Mouse (Mus musculus) activated CD4-positive, CD25-positive, alpha-beta regulatory T cell, adult 4 months (primary cell): Measurements from ENCODE around the gene Gltpd2. TPM values are rescaled to one million over a fixed set of nuclear protein-coding genes. Genes with fewer than 3 reads are reported as not detected.
"Not testable (repeated sequence)": the region's sequence is repeated elsewhere in the genome, so short reads cannot be mapped to it uniquely, and the experiment has no call there.

ENCODE experiments used
- ATAC-seq: one replicate; pipeline ENCODE4 v1.8.0; 2017
- polyA plus RNA-seq, 2 experiments: library from polyadenylated mRNA; unstranded; fragments of 100-300 nt; shearing (Covaris generic); gene quantifications; one replicate each; pipeline ENCODE4 v1.2.1; 2017

Gene Gltpd2
- not detected for polyA plus RNA-seq

DNA sequence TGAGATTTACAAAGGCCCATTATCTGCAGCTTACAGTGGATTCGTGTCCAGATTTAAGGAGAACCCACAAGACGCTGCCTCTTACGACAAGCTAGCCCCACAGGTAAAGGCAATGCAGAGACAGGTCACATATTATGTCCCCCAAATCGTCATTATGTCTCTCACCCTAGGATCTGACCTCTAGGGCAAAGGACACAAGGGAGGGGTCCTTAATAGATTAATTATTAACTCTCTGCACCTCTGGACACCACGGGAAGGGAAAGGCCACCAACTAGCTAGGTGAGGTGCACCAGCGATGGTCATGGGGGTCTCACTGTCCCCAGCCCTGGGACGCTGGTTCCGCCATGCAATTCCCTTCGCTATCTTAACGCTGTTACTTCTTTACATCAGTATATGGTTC is at the start of gene Gltpd2:
Gene Gltpd2, plus strand, starts transcription at position 274 of the 400 bp plus-strand sequence.
- ATAC-seq, result no peak

DNA sequence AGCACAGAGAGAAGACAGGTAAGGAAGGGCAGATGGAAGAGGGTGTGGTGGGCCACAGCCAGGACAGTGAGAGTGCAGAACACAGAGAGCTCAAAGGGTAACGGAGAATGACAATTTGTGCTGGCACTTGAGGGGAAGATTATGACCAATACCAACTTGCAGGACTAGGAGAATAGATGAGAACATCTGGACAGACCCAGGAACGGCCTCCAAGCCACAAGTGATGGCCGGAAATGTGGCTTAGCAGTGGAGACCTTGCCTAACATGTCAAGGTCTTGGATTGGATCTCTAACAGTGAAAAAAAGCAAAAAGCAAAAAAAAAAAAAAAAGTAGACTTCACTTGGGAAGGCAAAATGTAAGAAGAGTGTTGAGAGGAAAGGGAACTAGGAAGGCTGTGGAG is 49.2 kb upstream of the Gltpd2 start:
- no peak for ATAC-seq

DNA sequence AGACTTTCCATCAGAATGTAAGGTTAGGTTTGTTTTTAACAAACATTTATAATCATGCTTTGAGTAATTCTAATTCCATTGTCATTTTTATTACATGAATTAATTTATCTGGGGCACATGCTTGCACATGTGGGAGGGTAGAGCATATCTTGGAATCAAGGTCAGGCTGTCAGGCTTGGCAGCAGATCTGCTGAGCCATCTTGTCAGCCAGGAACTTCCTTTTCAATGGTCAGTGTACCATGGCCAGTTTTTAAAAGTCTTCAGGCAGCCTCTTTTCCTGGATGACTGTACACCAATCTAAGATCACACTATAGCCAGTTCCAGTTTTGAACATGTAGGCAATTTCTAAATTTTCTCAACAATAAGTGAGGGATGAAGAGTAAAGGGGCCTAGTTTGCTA is 46.3 kb upstream of the Gltpd2 start:
- no peak for ATAC-seq

DNA sequence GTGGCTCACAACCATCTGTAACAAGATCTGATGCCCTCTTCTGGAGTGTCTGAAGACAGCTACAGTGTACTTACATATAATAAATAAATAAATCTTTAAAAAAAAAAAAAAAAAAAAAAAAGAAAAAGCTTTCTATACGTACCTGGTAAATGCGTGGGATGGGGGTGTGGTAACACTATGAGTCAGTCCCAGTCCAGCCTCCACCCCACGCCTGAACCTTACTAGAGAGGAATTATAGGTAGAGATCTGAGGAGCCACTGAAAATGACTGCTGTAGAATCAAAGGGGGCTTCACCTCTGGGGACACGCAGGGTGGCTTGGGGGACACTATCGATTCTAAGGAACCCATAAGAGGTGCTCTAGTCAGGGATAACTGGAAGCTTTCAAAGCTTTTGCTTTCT is 45.7 kb upstream of the Gltpd2 start:
- ATAC-seq, result not testable (repeated sequence)

DNA sequence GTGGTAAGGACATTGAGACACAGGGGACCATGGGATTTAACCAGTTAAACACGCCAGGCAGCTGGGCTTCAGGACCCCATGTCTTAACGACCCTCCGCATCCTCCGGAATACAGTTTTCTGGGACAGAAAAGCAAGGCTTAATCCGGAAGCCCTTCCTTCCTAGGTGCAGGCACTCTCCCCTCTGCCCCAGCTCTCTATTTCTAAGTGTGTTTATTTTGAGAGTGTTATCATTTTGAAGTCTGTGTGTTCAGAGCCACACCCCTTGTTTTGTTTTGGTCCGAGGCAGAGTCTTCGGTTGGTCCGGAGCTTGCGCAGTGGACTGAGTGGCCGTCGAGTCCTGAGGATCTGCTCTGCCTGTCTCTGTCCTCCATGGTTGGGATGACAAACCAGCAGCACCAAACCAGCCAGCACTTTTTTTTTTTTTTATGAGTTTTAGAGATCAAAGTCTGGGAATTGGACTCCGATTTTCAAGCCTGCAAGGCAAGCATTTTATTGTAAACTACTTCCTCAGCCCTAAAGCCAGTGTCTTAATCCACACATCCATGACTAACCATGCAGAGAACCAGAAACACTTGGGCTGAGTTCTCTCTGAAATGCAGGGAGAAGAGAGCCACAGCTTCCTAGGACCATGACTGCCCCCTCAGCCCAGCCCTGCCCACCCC is 44.0 kb upstream of the Gltpd2 start:
- no peak for ATAC-seq

DNA sequence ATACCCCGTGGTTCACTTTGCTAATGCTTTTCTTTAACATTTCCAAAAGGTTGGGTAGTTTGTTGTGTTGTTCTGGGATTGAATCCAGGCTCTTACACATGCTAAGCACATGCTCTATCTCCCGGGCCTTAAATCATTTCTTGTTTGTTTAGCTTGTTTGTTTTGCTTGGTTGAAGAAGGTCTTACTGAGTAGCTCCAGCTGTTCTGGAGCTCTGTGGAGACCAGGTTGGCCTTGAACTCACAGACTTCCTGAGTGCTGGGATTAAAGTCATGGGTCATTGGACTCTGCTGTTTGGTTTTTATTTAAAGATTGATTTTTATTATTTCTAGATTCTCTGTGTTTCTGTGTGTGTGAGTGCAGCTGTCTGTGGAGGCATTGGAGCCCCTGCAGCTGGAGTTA is 33.5 kb upstream of the Gltpd2 start:
- no peak for ATAC-seq

DNA sequence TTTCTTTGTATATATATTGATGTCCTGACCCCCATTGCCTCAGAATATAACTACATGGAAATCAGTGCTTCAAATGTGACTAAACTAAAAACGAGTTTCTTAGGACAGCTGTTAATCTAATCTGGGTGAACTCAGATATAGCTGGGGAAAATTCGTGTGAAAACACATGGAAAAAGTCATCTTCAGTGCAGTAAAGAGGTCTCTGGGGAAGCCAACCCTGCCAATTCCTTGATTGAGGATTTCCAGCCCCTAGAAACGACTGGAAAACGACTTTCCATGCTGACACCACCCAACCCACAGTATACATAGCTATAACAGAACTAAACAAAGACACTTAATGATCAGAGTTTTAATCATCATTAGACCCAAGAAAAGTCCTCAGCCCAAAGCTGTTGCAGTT is 31.2 kb upstream of the Gltpd2 start:
- no peak for ATAC-seq

DNA sequence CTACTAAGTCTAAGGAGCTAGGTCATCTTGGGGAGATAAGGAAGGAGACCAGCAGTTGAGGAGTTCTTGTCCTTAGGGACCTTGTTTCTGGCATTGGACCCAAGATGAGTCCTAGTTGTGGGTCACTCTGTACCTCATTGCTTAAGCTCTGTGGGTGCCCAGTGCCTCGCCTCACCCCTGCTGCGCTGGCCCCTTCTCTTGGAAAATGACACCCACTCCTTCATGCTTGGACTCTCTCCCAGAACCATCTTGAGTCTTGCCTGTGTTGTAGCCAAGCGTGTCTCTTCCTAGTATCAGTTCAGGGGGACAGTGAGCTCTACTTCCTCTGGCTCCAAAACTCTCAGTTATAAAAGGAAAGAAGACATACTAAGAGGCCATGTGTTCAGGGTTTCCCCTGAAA is 29.9 kb upstream of the Gltpd2 start:
- no peak for ATAC-seq

DNA sequence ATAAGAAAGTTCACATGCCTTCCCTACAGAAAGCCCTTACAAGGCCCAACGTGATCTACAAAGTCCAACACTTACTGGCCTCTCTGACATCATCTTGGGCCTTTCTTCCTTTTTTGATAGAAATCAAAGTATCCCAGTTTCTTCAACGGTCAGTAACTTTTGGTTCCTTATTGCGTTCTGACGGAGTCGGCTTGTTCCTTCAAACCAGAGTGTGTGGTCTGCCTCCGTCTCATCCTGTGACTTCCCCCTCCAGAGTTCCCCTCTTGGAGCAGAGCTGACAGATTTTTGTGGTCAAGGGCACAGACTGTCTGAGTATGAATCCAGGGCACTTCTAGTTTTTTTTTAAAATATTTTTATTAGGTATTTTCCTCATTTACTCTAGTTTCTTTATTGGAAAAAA is 29.3 kb upstream of the Gltpd2 start:
- ATAC-seq, result no peak

DNA sequence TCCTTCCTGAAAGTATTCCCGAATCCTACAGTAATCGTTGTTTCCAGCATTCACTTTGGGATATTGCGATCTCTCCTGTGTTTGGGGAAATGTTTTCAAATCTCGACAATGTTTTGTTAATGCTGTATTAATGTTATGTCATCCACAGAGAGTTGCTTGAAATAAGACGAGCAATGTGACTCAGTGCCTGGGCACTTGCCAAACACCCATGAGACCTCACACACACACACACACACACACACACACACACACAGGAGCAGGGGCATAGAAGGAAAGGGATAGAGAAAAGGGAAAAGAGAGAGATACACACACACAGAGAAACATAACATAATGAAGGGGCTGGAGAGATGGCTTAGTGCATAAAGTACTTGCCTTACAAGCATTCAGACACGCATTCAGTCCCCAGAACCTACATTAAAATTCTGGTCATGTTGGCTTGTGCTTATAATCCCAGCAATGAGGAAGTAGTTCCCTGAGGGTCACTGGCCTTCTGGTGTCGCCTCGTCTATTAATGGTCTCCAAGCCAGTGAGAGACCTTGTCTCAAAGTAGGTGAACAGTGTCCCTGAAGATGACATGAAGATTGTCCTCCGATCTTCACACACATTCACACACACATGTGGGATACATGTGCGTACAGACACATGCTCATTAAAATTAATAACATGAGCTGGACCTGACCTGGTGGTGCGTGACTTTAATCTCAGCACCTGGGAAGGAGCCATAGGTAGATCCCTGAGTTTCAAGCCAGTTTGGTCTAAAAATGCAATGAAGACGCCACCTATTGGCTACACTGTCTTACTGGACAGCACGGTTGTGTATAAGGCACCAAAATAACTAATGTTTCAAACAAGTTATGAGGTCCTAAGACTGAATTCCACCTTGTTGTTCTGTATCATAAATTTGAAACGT is 19.2 kb upstream of the Gltpd2 start:
- ATAC-seq, result no peak

DNA sequence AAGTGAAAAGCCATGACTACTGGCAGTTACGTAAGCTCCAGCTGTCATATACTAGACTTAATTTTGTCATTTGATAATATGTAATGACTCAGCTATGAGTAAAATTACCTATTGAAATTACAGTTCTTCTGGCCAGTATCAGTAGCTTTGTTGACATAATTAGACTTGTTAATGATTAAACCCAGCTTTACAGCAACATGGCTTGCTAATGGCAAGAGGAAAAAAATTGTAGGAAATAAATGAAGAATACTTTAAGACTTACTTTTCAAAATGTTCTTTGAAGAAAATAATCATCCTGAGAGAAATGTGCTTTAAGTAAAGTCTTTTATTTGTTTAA is 18.6 kb upstream of the Gltpd2 start:
- ATAC-seq, result no peak

DNA sequence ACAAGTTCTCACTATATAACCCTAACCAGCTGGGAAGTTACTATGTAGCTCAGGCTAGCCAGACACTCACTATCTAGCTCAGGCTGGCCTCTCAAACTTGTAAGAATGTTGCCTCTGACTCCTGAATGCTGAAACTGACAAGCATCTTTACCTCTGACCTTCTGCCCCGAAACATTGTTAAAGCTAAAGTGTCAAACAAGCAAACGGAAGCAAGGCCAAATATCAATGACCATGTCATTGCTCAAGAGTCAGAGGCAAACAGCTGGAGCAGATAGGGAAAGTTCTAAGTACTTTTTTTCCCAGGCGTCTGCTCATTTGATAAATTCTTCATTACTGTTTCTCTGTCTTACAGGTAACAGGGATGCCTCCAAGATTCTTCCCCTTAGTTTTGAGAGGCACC is 17.0 kb upstream of the Gltpd2 start:
- no peak for ATAC-seq

DNA sequence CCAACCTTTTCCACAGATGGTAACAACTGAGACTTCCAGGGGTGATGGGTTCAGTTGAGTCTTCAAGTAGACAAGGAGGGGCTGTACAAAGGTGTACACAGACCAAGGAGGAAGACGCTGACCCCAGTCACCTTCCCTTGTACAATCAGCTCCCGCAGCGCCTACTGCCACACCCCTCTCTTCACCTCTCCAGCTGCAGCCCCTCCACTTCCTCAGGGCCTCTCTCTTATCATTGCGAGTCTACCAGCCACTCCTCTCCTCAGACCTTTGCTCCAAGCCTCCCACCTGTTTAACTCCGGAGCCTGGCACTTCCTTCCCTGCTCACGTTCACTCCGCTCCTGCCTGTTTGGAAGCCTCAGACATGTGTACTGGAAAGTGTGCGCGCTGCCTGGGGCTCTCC is 14.0 kb upstream of the Gltpd2 start, which contains the start of gene Tm4sf5:
Gene Tm4sf5, plus strand, starts transcription at position 275 of the 400 bp plus-strand sequence.
- no peak for ATAC-seq

DNA sequence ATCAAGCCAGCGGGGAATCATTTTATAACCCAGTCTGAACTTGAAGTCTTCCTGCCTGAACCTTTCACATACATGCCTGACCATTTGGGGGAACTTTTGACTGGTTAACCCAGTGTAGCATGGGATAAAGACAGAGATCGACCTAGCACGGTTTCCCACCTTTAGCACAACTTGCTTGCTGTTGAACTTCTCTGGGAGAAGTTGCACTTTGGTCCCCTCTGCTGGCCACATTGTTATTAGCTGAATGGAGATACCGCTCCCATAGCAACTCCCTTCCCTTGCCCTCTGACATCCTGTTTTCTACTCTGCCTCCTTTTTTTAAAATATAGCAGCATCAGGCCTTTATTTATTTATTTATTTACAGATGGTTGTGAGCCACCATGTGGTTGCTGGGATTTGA is 12.6 kb upstream of the Gltpd2 start:
- no peak for ATAC-seq

DNA sequence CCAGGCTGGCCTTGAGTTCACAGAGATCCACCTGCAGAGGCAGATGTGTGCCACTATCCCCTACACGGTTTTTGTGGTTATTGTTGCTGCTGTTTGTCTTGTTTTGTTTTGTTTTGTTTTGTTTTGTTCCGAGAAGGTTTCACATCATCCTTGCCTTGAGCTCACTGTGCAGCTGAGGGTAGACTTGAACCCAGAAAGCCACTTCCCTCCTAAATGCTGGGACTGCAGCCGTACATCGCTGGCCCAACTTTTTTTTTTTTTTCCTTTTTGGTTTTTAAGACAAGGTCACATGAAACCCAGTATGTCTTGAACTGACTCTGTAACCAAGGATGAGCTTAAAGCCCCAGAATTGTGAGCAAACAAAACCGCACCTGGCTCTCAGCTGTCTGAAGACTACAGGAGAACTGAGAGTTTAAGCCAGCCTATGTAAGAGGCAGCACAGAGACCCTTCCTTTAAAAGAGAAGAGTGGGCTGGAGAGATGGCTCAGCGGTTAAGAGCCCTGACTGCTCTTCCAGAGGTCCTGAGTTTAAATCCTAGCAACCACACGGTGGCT is 12.0 kb upstream of the Gltpd2 start:
- no peak for ATAC-seq

DNA sequence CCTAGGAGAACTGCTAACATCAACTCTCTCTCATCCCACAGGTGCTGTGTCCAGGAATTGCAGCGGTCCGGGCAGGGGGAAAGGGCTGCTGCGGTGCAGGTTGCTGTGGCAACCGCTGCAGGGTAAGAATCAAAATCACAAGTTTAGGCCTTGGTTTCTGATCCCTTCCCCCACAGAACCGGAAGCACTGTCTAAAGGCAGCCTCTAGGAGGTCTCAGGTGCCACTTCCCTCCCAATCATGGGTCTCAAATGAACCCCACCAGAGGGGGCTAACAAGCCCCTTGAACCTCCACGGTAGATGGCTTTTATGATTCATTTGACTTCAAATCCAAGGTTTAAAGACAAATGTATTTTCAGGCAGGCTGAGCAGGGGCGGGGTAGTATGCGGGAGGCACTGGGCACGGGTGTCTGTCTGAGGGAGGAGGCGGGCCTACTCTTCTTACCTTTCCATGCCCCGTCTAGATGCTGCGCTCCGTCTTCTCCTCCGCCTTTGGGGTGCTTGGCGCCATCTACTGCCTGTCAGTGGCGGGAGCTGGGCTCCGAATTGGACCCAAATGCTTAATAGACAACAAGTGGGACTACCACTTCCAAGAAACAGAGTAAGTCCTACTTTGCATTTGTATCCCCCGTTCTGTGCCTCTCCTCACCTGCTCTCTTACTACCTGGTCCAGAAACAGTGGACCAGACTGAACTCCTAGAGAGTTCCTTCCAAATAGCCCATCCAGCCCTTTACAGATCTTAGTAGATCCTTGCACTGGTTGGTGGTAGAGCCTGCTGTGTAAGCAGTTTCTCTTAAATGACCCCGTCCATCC is 9.0 kb upstream of the Gltpd2 start:
- ATAC-seq, result peak; percentile 70

DNA sequence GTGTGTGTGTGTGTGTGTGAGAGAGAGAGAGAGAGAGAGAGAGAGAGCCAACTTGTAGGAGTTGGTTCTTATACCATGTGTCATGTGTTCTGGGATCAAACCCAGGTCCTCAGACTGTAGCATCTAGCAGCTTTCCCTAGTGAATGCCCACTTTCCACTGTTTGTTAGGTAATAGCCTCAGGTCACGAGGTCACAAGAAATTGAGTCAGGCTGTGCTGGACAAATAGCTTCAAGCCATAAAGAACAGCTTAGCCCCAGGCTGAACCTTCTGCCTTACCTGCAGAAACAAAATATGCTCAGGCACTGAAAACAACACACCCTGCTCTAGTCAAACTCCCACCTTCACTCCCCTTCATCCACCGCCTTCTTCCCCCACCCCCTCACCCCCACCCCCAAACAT is 7.8 kb upstream of the Gltpd2 start:
- ATAC-seq, result no peak

DNA sequence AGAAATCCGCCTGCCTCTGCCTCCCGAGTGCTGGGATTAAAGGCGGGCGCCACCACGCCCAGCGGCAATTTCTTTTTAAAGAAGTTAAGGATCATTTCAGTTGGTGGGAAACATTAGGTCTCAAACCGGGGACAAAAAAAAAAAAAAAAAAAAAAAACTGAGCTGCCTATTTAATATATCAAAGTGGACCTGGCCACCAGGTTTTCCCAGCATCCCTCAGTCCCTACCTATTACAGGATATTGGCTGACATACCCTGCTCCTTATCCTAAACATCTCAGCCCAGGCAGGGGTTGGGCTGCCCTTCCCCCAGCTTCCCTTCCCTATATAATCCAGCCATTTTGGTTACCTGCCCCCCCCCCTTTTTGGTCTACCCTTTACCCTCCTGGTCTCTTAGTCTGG is 7.2 kb upstream of the Gltpd2 start:
- ATAC-seq, result no peak

DNA sequence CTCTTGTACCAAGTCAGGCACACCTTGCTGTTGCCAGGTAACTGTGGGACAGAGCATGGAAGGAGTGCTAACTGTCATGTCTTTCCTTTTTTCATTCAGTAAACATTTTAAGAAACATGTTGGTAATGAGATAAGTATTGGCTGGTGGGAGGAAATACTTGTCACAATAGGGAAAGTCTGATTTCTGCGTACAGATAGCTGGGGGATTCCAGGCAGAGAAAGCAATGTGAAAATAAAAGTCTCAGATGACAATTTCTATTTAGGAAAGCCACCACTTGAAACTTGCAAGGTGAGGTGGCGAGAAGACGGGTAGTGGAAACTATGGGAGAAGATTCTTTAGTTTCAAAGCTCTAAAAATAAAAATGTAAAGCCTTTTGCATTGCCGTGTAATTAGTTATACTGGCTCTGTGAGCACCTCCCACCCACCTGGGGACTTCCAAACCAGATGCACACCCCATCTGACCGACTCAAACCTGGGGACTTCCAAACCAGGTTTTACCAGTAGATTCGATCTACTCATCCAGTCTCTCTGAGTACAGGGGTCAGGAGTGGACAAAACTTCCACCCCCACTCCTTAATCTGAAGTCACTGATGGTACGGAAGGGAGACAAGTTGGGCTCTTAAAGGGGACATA is 6.2 kb upstream of the Gltpd2 start:
- peak; percentile 44 for ATAC-seq

DNA sequence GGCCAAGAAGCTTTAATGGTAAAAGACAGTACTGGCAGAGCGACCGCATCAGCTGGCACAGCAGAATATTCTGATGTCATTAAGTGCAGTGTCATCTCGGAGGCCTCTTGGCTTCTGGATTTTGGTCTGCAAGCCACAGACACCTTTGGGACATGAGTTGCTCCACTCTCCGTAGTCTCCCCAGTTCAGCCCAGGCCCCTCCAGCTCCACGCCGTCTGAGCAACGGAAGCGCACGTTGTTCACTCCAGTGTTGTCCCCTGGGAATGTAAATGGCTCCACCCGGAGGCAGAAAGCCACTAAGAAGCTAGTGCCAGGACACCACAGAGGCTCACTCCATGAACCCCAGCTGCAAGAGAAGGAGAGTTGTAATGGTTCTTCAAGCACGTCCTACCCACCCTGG is 5.5 kb upstream of the Gltpd2 start:
- ATAC-seq, result no peak

DNA sequence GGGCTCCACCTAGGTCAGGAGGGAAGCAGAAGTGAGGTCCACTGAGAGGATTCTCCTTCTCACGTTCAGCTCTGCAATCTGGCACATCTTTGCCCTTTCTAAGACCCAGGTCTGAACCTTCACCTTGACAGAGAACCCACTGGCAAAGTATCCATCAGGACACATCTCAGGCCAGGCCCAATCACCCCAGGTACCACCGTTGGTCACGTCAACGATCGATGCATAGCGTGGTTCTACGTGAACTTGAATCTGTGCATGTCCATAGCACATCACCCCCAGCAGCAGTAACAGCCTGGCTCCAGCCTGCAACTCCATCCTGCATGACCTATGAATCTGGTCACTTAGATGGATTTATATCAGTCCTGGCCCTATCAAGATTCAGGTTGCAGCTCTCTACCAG is 4.7 kb upstream of the Gltpd2 start, which contains the start of gene Vmo1:
Gene Vmo1, minus strand, starts transcription at position 329 of the 400 bp plus-strand sequence.
- ATAC-seq, result no peak

DNA sequence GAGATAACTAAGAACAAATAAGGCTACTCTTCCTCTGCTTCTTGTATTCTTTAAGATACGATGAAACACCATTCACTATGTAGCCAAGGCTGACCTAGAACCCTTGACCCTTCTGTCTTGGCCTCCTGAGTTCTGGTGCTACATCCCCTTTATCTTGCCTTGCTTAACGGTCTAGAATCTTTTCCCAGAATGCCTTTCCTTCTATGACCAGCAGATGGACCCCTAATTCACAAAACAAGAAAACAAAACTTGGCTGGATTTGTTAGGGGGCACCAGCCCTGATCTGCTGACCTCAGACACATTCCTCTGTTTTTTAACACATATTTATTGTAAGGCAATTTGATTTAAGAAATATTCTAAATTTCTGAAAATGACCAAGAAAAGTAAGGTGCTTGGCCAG is 2.6 kb upstream of the Gltpd2 start:
- no peak for ATAC-seq

DNA sequence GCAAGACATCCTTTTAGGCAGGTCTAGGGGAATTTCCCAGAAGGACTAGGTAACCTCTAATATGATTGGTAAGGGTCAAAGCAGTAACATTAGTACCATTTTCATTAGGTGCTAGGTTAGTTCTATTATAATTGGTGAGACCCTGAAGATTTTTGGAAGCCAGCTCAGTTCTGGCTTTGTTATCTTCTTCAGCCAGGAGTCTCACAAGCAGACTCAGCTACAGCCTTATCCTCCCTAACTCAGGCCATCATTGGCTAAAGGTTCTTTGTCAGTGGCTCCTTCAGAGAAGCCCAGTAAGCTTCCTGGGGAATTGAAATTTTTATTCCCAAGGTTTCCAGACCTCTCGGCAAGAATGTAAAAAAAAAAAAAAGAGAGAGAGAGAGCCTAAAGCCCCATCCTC is 560 bp upstream of the Gltpd2 start:
- no peak for ATAC-seq
